Mouse (Mus musculus): ENCODE data around the gene Cldn19.

- TF ChIP-seq POLR2A (IDR thresholded peaks at IDR 0.05; ENCODE audit: low read depth, low read length) = no peak
- TF ChIP-seq CTCF (conservative IDR thresholded peaks at IDR 0.05; ENCODE audit: insufficient read depth, insufficient read length, low read depth, low read length) = no peak
These were observed 36.7 kb downstream of the Cldn19 start for GRCm38 (mm10) chr4:119291921-119292320.

Data from kidney, adult 2 months (tissue).